Mouse (Mus musculus) brain, embryonic 18.5 days (tissue): ENCODE measurements around the gene Ilf3.

Source experiments
- DNase-seq: peaks from one replicate; pipeline ENCODE4 v3.0.0-alpha.2; 2012; ENCODE audit warnings: low read depth, low spot score

The Ilf3 gene

GRCm38 (mm10) chr9:21438219-21438618 is 70.5 kb downstream of the Ilf3 start:
- no peak for DNase-seq

GRCm38 (mm10) chr9:21439456-21439855 is 71.8 kb downstream of the Ilf3 start:
- DNase-seq, result no peak

GRCm38 (mm10) chr9:21439914-21440313 is 72.2 kb downstream of the Ilf3 start:
- no peak for DNase-seq

- no peak for DNase-seq
Observed at GRCm38 (mm10) chr9:21440387-21440786, 72.7 kb downstream of the Ilf3 start.

GRCm38 (mm10) chr9:21443853-21444252 is 76.2 kb downstream of the Ilf3 start:
- DNase-seq, result no peak

GRCm38 (mm10) chr9:21444574-21444973 is 76.9 kb downstream of the Ilf3 start:
- DNase-seq, result no peak

GRCm38 (mm10) chr9:21445081-21445744 is 77.5 kb downstream of the Ilf3 start:
- no peak for DNase-seq

GRCm38 (mm10) chr9:21447778-21448177 is 80.1 kb downstream of the Ilf3 start:
- DNase-seq, result no peak

- DNase-seq, result no peak
Observed at GRCm38 (mm10) chr9:21449710-21450109, 82.0 kb downstream of the Ilf3 start.

GRCm38 (mm10) chr9:21450270-21450669 is 82.6 kb downstream of the Ilf3 start:
- DNase-seq, result no peak

- DNase-seq, result no peak
Observed at GRCm38 (mm10) chr9:21451391-21451790, 83.7 kb downstream of the Ilf3 start.

- DNase-seq, result no peak
Observed at GRCm38 (mm10) chr9:21451870-21452269, 84.2 kb downstream of the Ilf3 start.

- no peak for DNase-seq
Observed at GRCm38 (mm10) chr9:21453003-21453402, 85.3 kb downstream of the Ilf3 start.

- DNase-seq, result no peak
Observed at GRCm38 (mm10) chr9:21453459-21453858, 85.8 kb downstream of the Ilf3 start.

GRCm38 (mm10) chr9:21454556-21454955 is 86.9 kb downstream of the Ilf3 start:
- DNase-seq, result no peak
